Mouse (Mus musculus) MEL (cell line): ENCODE measurements around the gene Otulinl. TPM values are rescaled to one million over a fixed set of nuclear protein-coding genes. Genes with fewer than 3 reads are reported as not detected.
A peak's percentile ranks its signal among the peaks of the same experiment; 100 is the strongest.

ENCODE experiments used
- DNase-seq: peaks from one replicate; pipeline ENCODE4 v3.0.0; 2011; ENCODE audit warnings: low read depth, low spot score
- H3K27ac ChIP-seq: 2 replicates; pipeline ENCODE4 v1.5.1; 2012; ENCODE audit warnings: low read depth, mild to moderate bottlenecking, control low read depth, low read length, moderate library complexity; ENCODE audit not compliant: control insufficient read depth
- H3K27me3 ChIP-seq, 2 experiments: fragments of 150-350 bp in 1 of 2; sonication (generic) in 1 of 2; 2 replicates each; pipeline ENCODE4 v1.6.1; 2012; ENCODE audit warnings: low read length in 2 of 2, mild to moderate bottlenecking in 2 of 2, improper control_type of control experiment in 1 of 2, moderate library complexity in 1 of 2; ENCODE audit not compliant: insufficient read depth in 2 of 2, control insufficient read depth in 1 of 2
- H3K36me3 ChIP-seq, 2 experiments: 2 replicates each; pipeline ENCODE4 v1.6.1; 2012 to 2014; ENCODE audit warnings: low read length in 2 of 2, improper control_type of control experiment in 1 of 2, inconsistent platforms in 1 of 2, mild to moderate bottlenecking in 1 of 2; ENCODE audit not compliant: insufficient read depth in 2 of 2, control insufficient read depth in 1 of 2
- H3K4me1 ChIP-seq, 2 experiments: fragments of 150-350 bp in 1 of 2; sonication (generic) in 1 of 2; 2 replicates each; pipeline ENCODE4 v1.6.1; 2012; ENCODE audit warnings: low read length in 2 of 2, improper control_type of control experiment in 1 of 2, mild to moderate bottlenecking in 1 of 2; ENCODE audit not compliant: insufficient read depth in 2 of 2, control insufficient read depth in 1 of 2
- H3K4me3 ChIP-seq, 2 experiments: fragments of 150-350 bp in 1 of 2; sonication (generic) in 1 of 2; 2 replicates each; pipeline ENCODE4 v1.5.1; 2012; ENCODE audit warnings: low read depth in 2 of 2, low read length in 2 of 2, mild to moderate bottlenecking in 2 of 2, moderate library complexity in 2 of 2, control low read depth in 1 of 2, improper control_type of control experiment in 1 of 2; ENCODE audit not compliant: control insufficient read depth in 1 of 2, insufficient read depth in 1 of 2
- H3K79me2 ChIP-seq: 2 replicates; pipeline ENCODE4 v1.6.1; 2012; ENCODE audit warnings: mild to moderate bottlenecking, low read length, moderate library complexity; ENCODE audit not compliant: control insufficient read depth, poor library complexity, insufficient read depth
- H3K9ac ChIP-seq: 2 replicates; pipeline ENCODE4 v1.6.1; 2012; ENCODE audit warnings: low read depth, mild to moderate bottlenecking, control low read depth, low read length, moderate library complexity; ENCODE audit not compliant: control insufficient read depth, poor library complexity, severe bottlenecking
- H3K9me3 ChIP-seq: fragments of 150-350 bp; sonication (generic); replicated peaks from 2 replicates; pipeline ENCODE4 v1.6.1; 2012; ENCODE audit warnings: mild to moderate bottlenecking, low read length, improper control_type of control experiment, moderate library complexity; ENCODE audit not compliant: insufficient read depth
- BHLHE40 ChIP-seq: IDR thresholded peaks from 2 replicates; pipeline ENCODE4 v1.6.1; 2012; ENCODE audit warnings: low read depth, mild to moderate bottlenecking, inconsistent platforms, low read length, improper control_type of control experiment, borderline replicate concordance
- CHD2 ChIP-seq: IDR thresholded peaks from 2 replicates; pipeline ENCODE4 v1.6.1; 2011; ENCODE audit warnings: low read length, improper control_type of control experiment
- CTCF ChIP-seq, 3 experiments: IDR thresholded peaks in 2 of 3; conservative IDR thresholded peaks in 1 of 3; 2 replicates each; pipeline ENCODE4 v1.5.1; 2011 to 2012; ENCODE audit warnings: low read length in 3 of 3, low read depth in 2 of 3, mild to moderate bottlenecking in 2 of 3, improper control_type of control experiment in 1 of 3, inconsistent platforms in 1 of 3, mixed read lengths in 1 of 3, moderate library complexity in 1 of 3; ENCODE audit not compliant: control insufficient read depth in 1 of 3, insufficient read depth in 1 of 3, poor library complexity in 1 of 3, severe bottlenecking in 1 of 3
- EP300 ChIP-seq, 2 experiments: IDR thresholded peaks; 2 replicates each; pipeline ENCODE4 v1.6.1; 2011; ENCODE audit warnings: improper control_type of control experiment in 2 of 2, low read length in 2 of 2, low read depth in 1 of 2, mild to moderate bottlenecking in 1 of 2
- ETS1 ChIP-seq: IDR thresholded peaks from 2 replicates; pipeline ENCODE4 v1.6.1; 2012; ENCODE audit warnings: low read depth, mild to moderate bottlenecking, inconsistent platforms, low read length, improper control_type of control experiment, moderate library complexity
- GABPA ChIP-seq: IDR thresholded peaks from 2 replicates; pipeline ENCODE4 v1.6.1; 2012; ENCODE audit warnings: low read depth, mild to moderate bottlenecking, inconsistent platforms, low read length, improper control_type of control experiment, moderate library complexity
- GATA1 ChIP-seq: IDR thresholded peaks from 2 replicates; pipeline ENCODE4 v1.6.1; 2011; ENCODE audit warnings: low read depth, low read length, improper control_type of control experiment
- JUND ChIP-seq: IDR thresholded peaks from 2 replicates; pipeline ENCODE4 v1.6.1; 2011; ENCODE audit warnings: low read depth, mild to moderate bottlenecking, improper control_type of control experiment, low read length
- MAX ChIP-seq: IDR thresholded peaks from 2 replicates; pipeline ENCODE4 v1.6.1; 2011; ENCODE audit warnings: low read length, improper control_type of control experiment
- MEF2A ChIP-seq: IDR thresholded peaks from 2 replicates; pipeline ENCODE4 v1.6.1; 2014; ENCODE audit warnings: low read depth, mild to moderate bottlenecking, inconsistent platforms, low read length, improper control_type of control experiment; ENCODE audit not compliant: poor library complexity, insufficient replicate concordance, severe bottlenecking; ENCODE audit errors: extremely low read depth
- MXI1 ChIP-seq: IDR thresholded peaks from 2 replicates; pipeline ENCODE4 v1.6.1; 2011; ENCODE audit warnings: mild to moderate bottlenecking, low read depth, low read length, improper control_type of control experiment
- MYB ChIP-seq: IDR thresholded peaks from 2 replicates; pipeline ENCODE4 v1.6.1; 2011; ENCODE audit warnings: mild to moderate bottlenecking, low read depth, low read length, improper control_type of control experiment
- MYC ChIP-seq: IDR thresholded peaks from 2 replicates; pipeline ENCODE4 v1.6.1; 2011; ENCODE audit warnings: low read depth, mild to moderate bottlenecking, low read length, improper control_type of control experiment, moderate library complexity
- POLR2AphosphoS2 ChIP-seq: IDR thresholded peaks from 2 replicates; pipeline ENCODE4 v1.6.1; 2011; ENCODE audit warnings: low read length, improper control_type of control experiment
- POLR2AphosphoS5 ChIP-seq: IDR thresholded peaks from 2 replicates; pipeline ENCODE4 v1.6.1; 2012; ENCODE audit warnings: low read depth, borderline replicate concordance, mild to moderate bottlenecking, inconsistent platforms, low read length, moderate library complexity, mixed read lengths
- RCOR1 ChIP-seq: IDR thresholded peaks from 2 replicates; pipeline ENCODE4 v1.6.1; 2012; ENCODE audit warnings: low read depth, mild to moderate bottlenecking, inconsistent platforms, low read length, improper control_type of control experiment
- SIN3A ChIP-seq: IDR thresholded peaks from 2 replicates; pipeline ENCODE4 v1.6.1; 2012; ENCODE audit warnings: low read length, improper control_type of control experiment, inconsistent platforms
- TAL1 ChIP-seq: IDR thresholded peaks from 2 replicates; pipeline ENCODE4 v1.6.1; 2012; ENCODE audit warnings: mild to moderate bottlenecking, inconsistent platforms, low read length, moderate library complexity, mixed read lengths
- TBP ChIP-seq: IDR thresholded peaks from 2 replicates; pipeline ENCODE4 v1.8.0; 2011; ENCODE audit warnings: low read depth, low read length, improper control_type of control experiment
- TCF12 ChIP-seq: IDR thresholded peaks from 2 replicates; pipeline ENCODE4 v1.6.1; 2014; ENCODE audit warnings: low read depth, mild to moderate bottlenecking, inconsistent platforms, low read length, improper control_type of control experiment, moderate library complexity
- USF1 ChIP-seq: IDR thresholded peaks from 2 replicates; pipeline ENCODE4 v1.6.1; 2014; ENCODE audit warnings: low read depth, mild to moderate bottlenecking, inconsistent platforms, low read length, improper control_type of control experiment, moderate library complexity
- USF2 ChIP-seq, 2 experiments: IDR thresholded peaks; 2 replicates each; pipeline ENCODE4 v1.6.1; 2011 to 2012; ENCODE audit warnings: improper control_type of control experiment in 2 of 2, low read length in 2 of 2, borderline replicate concordance in 1 of 2, inconsistent platforms in 1 of 2, low read depth in 1 of 2, mild to moderate bottlenecking in 1 of 2; ENCODE audit not compliant: insufficient read depth in 1 of 2
- ZKSCAN1 ChIP-seq: IDR thresholded peaks from 2 replicates; pipeline ENCODE4 v1.6.1; 2012; ENCODE audit warnings: low read depth, mild to moderate bottlenecking, inconsistent platforms, low read length, improper control_type of control experiment, moderate library complexity
- ZNF384 ChIP-seq: IDR thresholded peaks from 2 replicates; pipeline ENCODE4 v1.6.1; 2012; ENCODE audit warnings: low read depth, mild to moderate bottlenecking, inconsistent platforms, low read length, improper control_type of control experiment
- polyA plus RNA-seq, 2 experiments: library from polyadenylated mRNA; stranded (reverse) in 1 of 2; unstranded in 1 of 2; fragments of >175 nt in 1 of 2; fragments of >200 nt in 1 of 2; gene quantifications; 2 replicates each; pipeline versions ENCODE4 v1.2.1 to v1.2.4; 2012; ENCODE audit warnings: low replicate concordance in 2 of 2, low read depth in 1 of 2; ENCODE audit not compliant: insufficient read length in 2 of 2, insufficient read depth in 1 of 2, missing spikeins in 1 of 2
- total RNA-seq: library from RNA; depleted of rRNA; stranded (reverse); fragments of 300-350 nt; gene quantifications from 2 replicates; pipeline ENCODE4 v1.2.3, GENCODE M21; 2012

Otulinl gene
- total and polyA plus RNA-seq, 3 experiments: 0.14 to 0.50 TPM; not detected in 1

GRCm38 (mm10) chr15:27619683-27620082 lies 61.7 kb downstream of the Otulinl start:
- H3K9ac ChIP-seq: no peak overlapping the region
- no peaks in the 10 kb centered on the region for H3K9me3 ChIP-seq
- TF ChIP-seq CTCF (IDR thresholded peaks at IDR 0.05 in 2 of 3, conservative IDR thresholded peaks at IDR 0.05 in 1 of 3; ENCODE audit: control insufficient read depth in 1 of 3, insufficient read depth in 1 of 3, low read depth in 2 of 3, low read length in 3 of 3, poor library complexity in 1 of 3, severe bottlenecking in 1 of 3) (no peak), MYC (no peak), POLR2AphosphoS2 (no peak)
- TF ChIP-seq, all 39 proteins: peak for 0
- no peak for DNase-seq
- Histone ChIP-seq H3K27ac (peak overlapping the region; percentile 18), H3K4me1 (peaks cover 24 to 26% of the 10 kb centered on the region in 2 experiments), H3K36me3 (peaks cover 36 to 38% of the 10 kb centered on the region in 2 experiments), H3K4me3 (no peak overlapping the region), H3K27me3 (no peaks in the 10 kb centered on the region), H3K79me2 (peaks cover 31% of the 10 kb centered on the region)

DNA sequence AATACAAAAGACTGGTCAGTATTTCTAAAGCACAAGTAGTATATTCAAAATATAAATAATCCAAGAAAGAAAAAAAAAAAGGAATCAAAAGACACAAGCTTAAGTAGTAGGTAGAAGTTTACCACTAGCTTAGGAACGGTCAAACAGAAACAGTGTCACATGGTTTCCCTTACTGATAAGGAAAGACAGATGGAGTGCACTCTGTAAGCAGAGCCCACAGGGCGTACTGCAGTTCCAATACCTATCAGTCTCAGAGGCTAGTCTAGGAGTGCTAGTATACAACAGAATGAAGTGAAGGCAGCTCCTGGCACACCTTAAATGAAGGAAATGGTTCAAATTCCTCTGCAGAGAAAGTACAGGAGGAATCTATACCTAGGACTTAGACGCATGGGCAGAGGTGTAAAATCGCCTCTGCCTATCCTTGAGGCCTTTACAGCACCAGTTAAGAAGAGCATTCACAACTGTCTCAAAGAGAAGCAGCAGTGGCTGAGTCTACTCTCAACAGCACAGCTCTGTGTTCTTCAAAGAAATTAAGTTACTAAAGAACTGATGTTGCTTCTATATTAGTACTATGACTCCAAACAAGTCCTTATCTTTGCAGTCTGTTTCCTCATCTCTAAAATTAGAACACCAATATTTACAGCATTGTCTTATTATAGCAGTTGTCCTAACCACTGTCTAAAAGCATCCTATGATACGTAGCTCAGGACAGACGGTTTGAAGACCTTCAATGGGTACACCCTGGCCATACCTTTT lies 62.4 kb downstream of the Otulinl start:
- peak; percentile 41 for DNase-seq
- Histone ChIP-seq H3K79me2 (peaks cover 24% of the 10 kb centered on the region), H3K4me3 (no peak overlapping the region), H3K9me3 (no peaks in the 10 kb centered on the region), H3K4me1 (peaks cover 24 to 26% of the 10 kb centered on the region in 2 experiments), H3K36me3 (peaks cover 36 to 38% of the 10 kb centered on the region in 2 experiments), H3K27me3 (no peaks in the 10 kb centered on the region), H3K27ac (peak overlapping the region; percentile 64), H3K9ac (peak overlapping the region; percentile 14; the same call in 1 of the 2 replicates)
- TF ChIP-seq EP300 (IDR thresholded peaks at IDR 0.05; ENCODE audit: low read depth in 1 of 2, low read length in 2 of 2) (peak; percentile 49; a peak in 3 of 4 replicates), USF1 (peak; percentile 90), USF2 (IDR thresholded peaks at IDR 0.05; ENCODE audit: borderline replicate concordance in 1 of 2, insufficient read depth in 1 of 2, low read depth in 1 of 2, low read length in 2 of 2) (peak in 1 of 2 experiments; percentile 48; a peak in 1 of 4 replicates), MEF2A (peak; percentile 100), MYB (0 out of 2 replicates have a peak, but pooled peaks have one; percentile 34), RCOR1 (0 out of 2 replicates have a peak, but pooled peaks have one; percentile 22), SIN3A (peak; percentile 71), MYC (0 out of 2 replicates have a peak, but pooled peaks have one; percentile 12), GATA1 (peak; percentile 76), ETS1 (peak; percentile 89), CHD2 (no peak), POLR2AphosphoS5 (no peak), TAL1 (peak; percentile 46), GABPA (no peak), TBP (0 out of 2 replicates have a peak, but pooled peaks have one; percentile 17), BHLHE40 (no peak), JUND (no peak), MAX (no peak; the same call in 1 of the 2 replicates), TCF12 (peak; percentile 45; the same call in 1 of the 2 replicates), MXI1 (peak; percentile 86), ZNF384 (peak; percentile 46; the same call in 1 of the 2 replicates), ZKSCAN1 (no peak), POLR2AphosphoS2 (no peak; the same call in 1 of the 2 replicates)
